Mouse (Mus musculus) liver, embryonic 15.5 days (tissue): Measurements from ENCODE around the gene Ptpn1. TPM values are rescaled to one million over a fixed set of nuclear protein-coding genes. Genes with fewer than 3 reads are reported as not detected.

Experiments
- ATAC-seq: fragments of 200-750 bp; cut with Nextera tagmentation; 2 replicates; pipeline ENCODE4 v1.8.0; 2017; ENCODE audit warnings: moderate number of reproducible peaks, mild to moderate bottlenecking, moderate library complexity; ENCODE audit not compliant: insufficient read depth
- H3K27ac ChIP-seq: fragments of 300-500 bp; sonication (generic); replicated peaks from 2 replicates; pipeline ENCODE4 v1.5.1; 2015; ENCODE audit warnings: mild to moderate bottlenecking, inconsistent platforms
- H3K27me3 ChIP-seq: fragments of 300-500 bp; sonication (generic); 2 replicates; pipeline ENCODE4 v1.6.1; 2015; ENCODE audit warnings: mild to moderate bottlenecking, inconsistent platforms
- H3K36me3 ChIP-seq: fragments of 300-500 bp; sonication (generic); replicated peaks from 2 replicates; pipeline ENCODE4 v1.6.1; 2015; ENCODE audit warnings: moderate library complexity, mild to moderate bottlenecking, inconsistent platforms
- H3K4me1 ChIP-seq: fragments of 300-500 bp; sonication (generic); replicated peaks from 2 replicates; pipeline ENCODE4 v1.6.1; 2015; ENCODE audit warnings: inconsistent platforms
- H3K4me2 ChIP-seq: fragments of 300-500 bp; sonication (generic); 2 replicates; pipeline ENCODE4 v1.6.1; 2015; ENCODE audit warnings: moderate library complexity, mild to moderate bottlenecking, inconsistent platforms
- H3K4me3 ChIP-seq: fragments of 300-500 bp; sonication (generic); replicated peaks from 2 replicates; pipeline ENCODE4 v1.5.1; 2015; ENCODE audit warnings: mild to moderate bottlenecking, inconsistent platforms
- H3K9ac ChIP-seq: fragments of 300-500 bp; sonication (generic); 2 replicates; pipeline ENCODE4 v1.6.1; 2015; ENCODE audit warnings: moderate library complexity, mild to moderate bottlenecking, inconsistent platforms
- H3K9me3 ChIP-seq: fragments of 300-500 bp; sonication (generic); replicated peaks from 2 replicates; pipeline ENCODE4 v1.6.1; 2016; ENCODE audit warnings: inconsistent platforms
- WGBS: fragments of 180-500 bp; shearing (Covaris S2); methylation state at CpG from one replicate; pipeline ENCODE4 v1.1.7; 2015; ENCODE audit warnings: mixed read lengths; ENCODE audit not compliant: insufficient replicate concordance; 5-methylcytosine and 5-hydroxymethylcytosine counted together
- polyA plus RNA-seq: library from polyadenylated mRNA; unstranded; fragments of >200 nt; fragmentation: Nextera tagmentation; extraction: Ambion mirVana; gene quantifications from 2 replicates; pipeline ENCODE4 v1.2.1, GENCODE M21; 2015

Ptpn1 gene
- polyA plus RNA-seq = 25.6 and 31.1 TPM in 2 replicates

- H3K36me3 ChIP-seq = 0 out of 2 replicates have a peak, but pooled peaks cover 5% of the 10 kb centered on the region
- H3K9me3 ChIP-seq = no peaks in the 10 kb centered on the region
- ATAC-seq = peak; percentile 95
- WGBS = under 1% methylated on average over 99 of the region's 99 CpGs
- peaks cover 39% of the 10 kb centered on the region for H3K4me1 ChIP-seq
- H3K27ac ChIP-seq = peak within 1 kb of the TSS; percentile 85
- peak within 1 kb of the TSS; percentile 97 for H3K4me2 ChIP-seq
- peak within 1 kb of the TSS; percentile 89 for H3K9ac ChIP-seq
- no peaks in the 10 kb centered on the region for H3K27me3 ChIP-seq
- peak within 1 kb of the TSS; percentile 91 for H3K4me3 ChIP-seq
These were observed at the start of gene Ptpn1 for GRCm38 (mm10) chr2:167931985-167932726. Ptpn1 (plus strand) TSS chr2:167932057.

DNA sequence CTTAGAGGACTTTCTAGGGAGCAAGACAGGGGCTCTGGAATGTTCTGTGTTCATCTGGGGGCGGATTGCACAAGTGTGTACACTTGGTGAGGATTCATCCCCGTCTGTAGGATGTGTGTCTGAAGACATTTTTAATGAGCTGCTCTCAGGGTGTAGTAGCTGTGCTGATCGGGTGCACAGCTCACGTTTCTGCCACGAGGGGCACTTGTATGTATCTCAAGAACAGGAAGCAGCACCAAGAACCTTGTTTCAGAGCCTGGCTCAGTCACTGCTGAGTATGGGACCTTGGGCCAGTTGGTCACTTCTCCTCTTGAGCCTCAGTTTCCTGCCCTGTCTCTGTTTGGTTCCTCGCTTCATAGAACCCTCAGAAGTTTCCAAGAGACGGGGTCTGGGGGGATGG, 45.4 kb upstream of the Ptpn1 start:
- H3K4me2 ChIP-seq = no peak overlapping the region
- no peak overlapping the region for H3K9ac ChIP-seq
- no peak for ATAC-seq
- peak overlapping the region; percentile 78; the same call in 1 of the 2 replicates for H3K27ac ChIP-seq
- WGBS = 31% methylated on average over 7 of the region's 7 CpGs
- no peaks in the 10 kb centered on the region for H3K27me3 ChIP-seq
- H3K36me3 ChIP-seq = no peaks in the 10 kb centered on the region
- peaks cover 38% of the 10 kb centered on the region for H3K4me1 ChIP-seq
- no peak overlapping the region for H3K4me3 ChIP-seq
- 0 out of 2 replicates have a peak, but pooled peaks cover 4% of the 10 kb centered on the region for H3K9me3 ChIP-seq

- peak overlapping the region; percentile 21 for H3K4me3 ChIP-seq
- peak; percentile 46; the same call in 1 of the 2 replicates for ATAC-seq
- H3K9ac ChIP-seq = no peak overlapping the region
- no peaks in the 10 kb centered on the region for H3K27me3 ChIP-seq
- 8% methylated on average over 22 of the region's 22 CpGs for WGBS
- H3K9me3 ChIP-seq = no peaks in the 10 kb centered on the region
- peak overlapping the region; percentile 78 for H3K27ac ChIP-seq
- H3K4me1 ChIP-seq = peaks cover 42% of the 10 kb centered on the region
- no peaks in the 10 kb centered on the region for H3K36me3 ChIP-seq
- H3K4me2 ChIP-seq = peak overlapping the region; percentile 54
These were observed 44.1 kb upstream of the Ptpn1 start for GRCm38 (mm10) chr2:167887516-167888347.

DNA sequence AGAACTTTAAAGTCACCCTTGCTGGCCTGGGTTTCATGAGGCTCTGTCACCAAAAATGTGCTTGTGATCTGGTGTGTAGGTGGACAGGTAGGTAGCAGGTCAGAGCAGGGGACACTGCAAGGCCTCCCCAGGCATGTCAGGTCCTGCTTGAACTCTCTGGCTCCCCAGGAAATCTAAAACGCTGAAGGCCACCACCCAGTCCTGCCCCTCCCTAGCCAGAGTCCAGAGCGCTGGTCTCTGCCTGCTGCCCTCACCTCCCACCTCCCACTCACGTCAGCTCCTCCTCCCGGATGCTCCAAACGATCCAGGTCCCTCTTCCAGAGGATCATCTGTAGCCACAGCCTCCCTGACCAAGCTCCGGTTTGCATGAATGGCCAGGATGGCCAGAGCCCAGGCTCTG, 43.0 kb upstream of the Ptpn1 start:
- ATAC-seq = peak; percentile 35; the same call in 1 of the 2 replicates
- H3K9me3 ChIP-seq = no peaks in the 10 kb centered on the region
- H3K4me3 ChIP-seq = no peak overlapping the region
- WGBS = 53% methylated on average over 6 of the region's 6 CpGs
- peaks cover 42% of the 10 kb centered on the region for H3K4me1 ChIP-seq
- no peaks in the 10 kb centered on the region for H3K36me3 ChIP-seq
- no peaks in the 10 kb centered on the region; the same call in 1 of the 2 replicates for H3K27me3 ChIP-seq
- H3K27ac ChIP-seq = peak overlapping the region; percentile 78
- no peak overlapping the region for H3K9ac ChIP-seq
- H3K4me2 ChIP-seq = no peak overlapping the region

GRCm38 (mm10) chr2:167889886-167890285, 42.0 kb upstream of the Ptpn1 start:
- Histone ChIP-seq H3K27ac (no peak overlapping the region), H3K27me3 (peaks cover 3% of the 10 kb centered on the region; the same call in 1 of the 2 replicates), H3K4me1 (peaks cover 43% of the 10 kb centered on the region), H3K4me3 (no peak overlapping the region), H3K9ac (no peak overlapping the region), H3K36me3 (no peaks in the 10 kb centered on the region), H3K4me2 (no peak overlapping the region), H3K9me3 (no peaks in the 10 kb centered on the region)
- WGBS = 33% methylated on average over 4 of the region's 4 CpGs
- ATAC-seq = no peak

DNA sequence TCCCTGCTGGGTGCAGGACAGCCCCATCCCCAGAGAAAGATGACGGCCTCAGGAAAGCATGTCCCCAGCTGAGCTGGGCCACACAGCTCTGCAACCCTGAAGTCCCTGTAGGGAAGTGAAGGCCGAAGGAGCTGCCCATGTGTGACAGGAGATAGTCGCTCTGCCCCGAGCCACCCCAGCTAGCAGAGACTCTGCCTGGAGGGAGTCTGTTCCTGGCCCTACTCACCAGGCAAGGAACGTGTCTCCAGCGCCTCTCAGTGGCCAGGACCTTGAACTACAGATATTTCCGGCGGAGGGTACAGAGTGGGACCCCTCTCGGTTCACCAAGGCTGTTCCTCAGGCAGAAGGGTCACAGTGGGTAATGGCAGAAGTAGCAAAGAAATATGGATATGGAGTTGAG, 39.9 kb upstream of the Ptpn1 start:
- no peaks in the 10 kb centered on the region for H3K36me3 ChIP-seq
- H3K27ac ChIP-seq = no peak overlapping the region
- ATAC-seq = 0 out of 2 replicates have a peak, but pooled peaks have one; percentile 6

GRCm38 (mm10) chr2:167893680-167894079, 38.2 kb upstream of the Ptpn1 start:
- H3K9me3 ChIP-seq = no peaks in the 10 kb centered on the region
- no peak overlapping the region for H3K4me3 ChIP-seq
- 54% methylated on average over 10 of the region's 10 CpGs for WGBS
- no peak overlapping the region for H3K9ac ChIP-seq
- no peaks in the 10 kb centered on the region for H3K36me3 ChIP-seq
- H3K27me3 ChIP-seq = peaks cover 8% of the 10 kb centered on the region
- H3K4me1 ChIP-seq = peaks cover 19% of the 10 kb centered on the region
- no peak for ATAC-seq
- no peak overlapping the region for H3K27ac ChIP-seq
- no peak overlapping the region for H3K4me2 ChIP-seq

More for the DNA sequence above, 39.9 kb upstream of the Ptpn1 start:
- Histone ChIP-seq H3K4me1 (peaks cover 37% of the 10 kb centered on the region), H3K9me3 (no peaks in the 10 kb centered on the region), H3K9ac (no peak overlapping the region), H3K4me2 (no peak overlapping the region), H3K4me3 (no peak overlapping the region), H3K27me3 (peaks cover 8% of the 10 kb centered on the region)
- 4% methylated on average over 9 of the region's 9 CpGs for WGBS

DNA sequence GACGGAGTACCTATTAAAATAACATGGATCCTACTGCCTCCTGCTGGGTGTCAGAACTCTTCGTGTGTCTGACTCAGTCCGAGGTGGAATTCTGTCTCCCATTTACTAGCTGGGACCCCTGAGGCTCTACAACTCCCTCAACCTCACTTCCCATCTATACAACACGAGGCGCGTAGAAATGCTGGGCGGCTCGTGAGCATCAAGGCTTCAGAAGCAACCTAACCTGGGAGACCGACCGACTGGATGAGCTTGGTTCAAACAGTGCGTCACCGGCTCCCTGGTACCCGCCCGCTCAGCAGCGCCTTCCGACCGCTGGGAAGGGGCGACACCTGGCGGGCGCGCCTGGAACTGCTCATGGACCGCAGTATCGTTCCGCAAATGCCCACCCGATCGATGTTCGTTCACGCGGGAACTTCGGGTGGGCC, 36.9 kb upstream of the Ptpn1 start:
- H3K4me2 ChIP-seq = peak overlapping the region; percentile 48
- H3K36me3 ChIP-seq = no peaks in the 10 kb centered on the region
- ATAC-seq = 0 out of 2 replicates have a peak, but pooled peaks have one; percentile 42
- 1% methylated on average over 30 of the region's 30 CpGs for WGBS
- peaks cover 10% of the 10 kb centered on the region for H3K4me1 ChIP-seq
- no peak overlapping the region for H3K4me3 ChIP-seq
- H3K9ac ChIP-seq = no peak overlapping the region
- H3K27me3 ChIP-seq = peaks cover 8% of the 10 kb centered on the region
- H3K9me3 ChIP-seq = no peaks in the 10 kb centered on the region
- no peak overlapping the region for H3K27ac ChIP-seq

DNA sequence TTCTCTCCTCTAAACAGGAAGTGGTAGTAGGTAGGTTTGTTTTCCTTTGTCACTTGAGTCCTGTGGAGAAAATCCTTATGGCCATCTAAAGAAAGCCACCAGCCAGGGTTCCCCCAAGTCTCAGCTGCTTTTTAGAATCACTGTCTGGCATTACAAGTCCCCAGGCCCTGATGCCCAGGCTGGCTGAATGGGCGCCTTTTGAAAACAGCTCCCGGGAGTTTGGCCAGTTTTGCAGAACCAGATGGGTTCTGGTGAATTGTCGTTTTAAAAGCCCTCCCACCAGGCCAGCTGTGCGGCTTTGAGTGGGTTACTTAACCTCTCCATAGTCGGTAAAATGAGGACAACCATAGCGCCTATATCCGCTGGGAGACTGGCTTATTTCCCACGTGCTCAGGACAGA, 34.0 kb upstream of the Ptpn1 start:
- ATAC-seq = no peak
- Histone ChIP-seq H3K4me3 (no peak overlapping the region), H3K27me3 (peaks cover 8% of the 10 kb centered on the region), H3K4me1 (peaks cover 5% of the 10 kb centered on the region; the same call in 1 of the 2 replicates), H3K27ac (no peak overlapping the region), H3K9ac (no peak overlapping the region), H3K36me3 (no peaks in the 10 kb centered on the region), H3K9me3 (no peaks in the 10 kb centered on the region), H3K4me2 (no peak overlapping the region)
- WGBS = 72% methylated on average over 8 of the region's 8 CpGs

GRCm38 (mm10) chr2:167899989-167900421, 31.9 kb upstream of the Ptpn1 start:
- peaks cover 3% of the 10 kb centered on the region; the same call in 1 of the 2 replicates for H3K4me1 ChIP-seq
- no peaks in the 10 kb centered on the region for H3K36me3 ChIP-seq
- H3K4me3 ChIP-seq = no peak overlapping the region
- H3K9me3 ChIP-seq = no peaks in the 10 kb centered on the region
- H3K27me3 ChIP-seq = peaks cover 5% of the 10 kb centered on the region
- no peak overlapping the region for H3K4me2 ChIP-seq
- no peak for ATAC-seq
- WGBS = 52% methylated on average over 16 of the region's 16 CpGs
- no peak overlapping the region for H3K9ac ChIP-seq
- H3K27ac ChIP-seq = no peak overlapping the region
